Mouse (Mus musculus) embryonic fibroblast, embryonic 13.5 days (primary cell): ENCODE measurements around the gene Lck.
"Not testable (repeated sequence)": the region's sequence is repeated elsewhere in the genome, so short reads cannot be mapped to it uniquely, and the experiment has no call there.

Experiments
- CTCF ChIP-seq: IDR thresholded peaks from 2 replicates; pipeline ENCODE4 v1.5.1; 2011; ENCODE audit warnings: mild to moderate bottlenecking, control low read depth, low read length, moderate library complexity, borderline replicate concordance; ENCODE audit not compliant: insufficient read depth
- POLR2A ChIP-seq: IDR thresholded peaks from 2 replicates; pipeline ENCODE4 v1.6.1; 2011; ENCODE audit warnings: low read depth, mild to moderate bottlenecking, control low read depth, low read length, moderate library complexity

GRCm38 (mm10) chr4:129528901-129529300 is 44.5 kb downstream of the Lck start:
- not testable (repeated sequence) for TF ChIP-seq CTCF, POLR2A
